Mouse (Mus musculus) bone marrow, adult 2 months (tissue): ENCODE results near the gene Dnajc17. TPM values are rescaled to one million over a fixed set of nuclear protein-coding genes. Genes with fewer than 3 reads are reported as not detected.

Experiments
- H3K27ac ChIP-seq: fragments of 200-500 bp; 2 replicates; pipeline ENCODE4 v1.5.1; 2012; ENCODE audit warnings: low read depth, mild to moderate bottlenecking, control low read depth, inconsistent platforms, low read length; ENCODE audit not compliant: control insufficient read depth, poor library complexity, insufficient read depth
- H3K4me1 ChIP-seq: fragments of 200-500 bp; 2 replicates; pipeline ENCODE4 v1.6.1; 2011; ENCODE audit warnings: low read length; ENCODE audit not compliant: control insufficient read depth, insufficient read depth
- H3K4me3 ChIP-seq: fragments of 200-500 bp; replicated peaks from 2 replicates; pipeline ENCODE3; 2011; ENCODE audit warnings: mild to moderate bottlenecking, low read depth, low read length, control low read depth; ENCODE audit not compliant: control insufficient read depth
- CTCF ChIP-seq: fragments of 200-500 bp; IDR thresholded peaks from 2 replicates; pipeline ENCODE4 v1.5.1; 2011; ENCODE audit warnings: low read length, control low read depth; ENCODE audit not compliant: control insufficient read depth, insufficient read depth
- POLR2A ChIP-seq: fragments of 200-500 bp; IDR thresholded peaks from 2 replicates; pipeline ENCODE4 v1.6.1; 2011; ENCODE audit warnings: low read depth, mild to moderate bottlenecking, control low read depth, low read length, borderline replicate concordance; ENCODE audit not compliant: control insufficient read depth
- WGBS: fragments of 180-500 bp; shearing (Covaris S2); methylation state at CpG from one replicate; pipeline ENCODE4 v1.1.7; 2018; 5-methylcytosine and 5-hydroxymethylcytosine counted together
- polyA plus RNA-seq: library from polyadenylated mRNA; stranded (reverse); fragments of >200 nt; gene quantifications from 2 replicates; pipeline ENCODE4 v1.2.4, GENCODE M21; 2011; ENCODE audit warnings: low replicate concordance; ENCODE audit not compliant: missing spikeins, insufficient read depth, insufficient read length

The Dnajc17 gene
- polyA plus RNA-seq, 1 experiment: 12.5 TPM

GRCm38 (mm10) chr2:119172862-119173576 lies 35.6 kb downstream of the Dnajc17 start:
- 38% methylated on average over 13 of the region's 13 CpGs for WGBS

GRCm38 (mm10) chr2:119172446-119172845 lies 36.1 kb downstream of the Dnajc17 start:
- WGBS: 79% methylated on average over 7 of the region's 7 CpGs
- Histone ChIP-seq H3K4me1 (peaks cover 4% of the 10 kb centered on the region; the same call in 1 of the 2 replicates), H3K27ac (no peak overlapping the region), H3K4me3 (no peak overlapping the region)
- TF ChIP-seq POLR2A: no peak

More at GRCm38 (mm10) chr2:119172862-119173576, 35.6 kb downstream of the Dnajc17 start:
- TF ChIP-seq CTCF (no peak), POLR2A (no peak)
- Histone ChIP-seq H3K27ac (no peak overlapping the region), H3K4me1 (peaks cover 4% of the 10 kb centered on the region; the same call in 1 of the 2 replicates), H3K4me3 (no peak overlapping the region)

GRCm38 (mm10) chr2:119171574-119171973 lies 37.0 kb downstream of the Dnajc17 start:
- H3K4me3 ChIP-seq: no peak overlapping the region
- peaks cover 4% of the 10 kb centered on the region; the same call in 1 of the 2 replicates for H3K4me1 ChIP-seq
- WGBS: 80% methylated on average over 8 of the region's 8 CpGs
- TF ChIP-seq POLR2A (no peak), CTCF (no peak)
- peak overlapping the region; percentile 23; the same call in 1 of the 2 replicates for H3K27ac ChIP-seq

- H3K27ac ChIP-seq: no peak overlapping the region
- no peak for TF ChIP-seq POLR2A
- TF ChIP-seq CTCF: no peak
- WGBS: 75% methylated on average over 2 of the region's 2 CpGs
- H3K4me3 ChIP-seq: no peak overlapping the region
- H3K4me1 ChIP-seq: peaks cover 4% of the 10 kb centered on the region; the same call in 1 of the 2 replicates
Observed at GRCm38 (mm10) chr2:119170282-119170681, 38.3 kb downstream of the Dnajc17 start.

- 10% methylated on average over 26 of the region's 26 CpGs for WGBS
Observed at GRCm38 (mm10) chr2:119167866-119168256, 40.7 kb downstream of the Dnajc17 start.

GRCm38 (mm10) chr2:119166901-119167865 lies 41.4 kb downstream of the Dnajc17 start, which contains the start of gene Gchfr:
Gene Gchfr, plus strand, starts transcription at chr2:119167773.
- Histone ChIP-seq H3K4me3 (peak within 1 kb of the TSS; percentile 69), H3K4me1 (peaks cover 4% of the 10 kb centered on the region; the same call in 1 of the 2 replicates), H3K27ac (no peak within 1 kb of the TSS)
- TF ChIP-seq POLR2A (peak; percentile 30; the same call in 1 of the 2 replicates), CTCF (no peak)
- under 1% methylated on average over 60 of the region's 60 CpGs for WGBS

More at GRCm38 (mm10) chr2:119167866-119168256, 40.7 kb downstream of the Dnajc17 start:
- no peak for TF ChIP-seq CTCF
- no peak for TF ChIP-seq POLR2A
- Histone ChIP-seq H3K4me3 (peak overlapping the region; percentile 69), H3K27ac (no peak overlapping the region), H3K4me1 (peaks cover 4% of the 10 kb centered on the region; the same call in 1 of the 2 replicates)

GRCm38 (mm10) chr2:119165401-119165800 lies 43.2 kb downstream of the Dnajc17 start:
- Histone ChIP-seq H3K4me3 (no peak overlapping the region), H3K4me1 (no peaks in the 10 kb centered on the region; the same call in 1 of the 2 replicates), H3K27ac (no peak overlapping the region)
- TF ChIP-seq CTCF (no peak), POLR2A (no peak)

GRCm38 (mm10) chr2:119163999-119164398 lies 44.6 kb downstream of the Dnajc17 start:
- TF ChIP-seq POLR2A (no peak), CTCF (no peak)
- H3K4me1 ChIP-seq: no peaks in the 10 kb centered on the region; the same call in 1 of the 2 replicates
- WGBS: 89% methylated on average over 4 of the region's 4 CpGs

More at GRCm38 (mm10) chr2:119163999-119164398, 44.6 kb downstream of the Dnajc17 start:
- Histone ChIP-seq H3K27ac (no peak overlapping the region), H3K4me3 (no peak overlapping the region)
